Mouse (Mus musculus): ENCODE results near the gene Sntg2.

- TF ChIP-seq CTCF (IDR thresholded peaks at IDR 0.05) (no peak), POLR2A (IDR thresholded peaks at IDR 0.05; ENCODE audit: insufficient read depth, low read depth, low read length) (no peak)
Measured at GRCm38 (mm10) chr12:30400114-30400513, 26.9 kb upstream of the Sntg2 start.

Measured in heart, adult 2 months (tissue).